Mouse (Mus musculus): ENCODE measurements around the gene Zfyve21. TPM values are rescaled to one million over a fixed set of nuclear protein-coding genes. Genes with fewer than 3 reads are reported as not detected.
A peak's percentile ranks its signal among the peaks of the same experiment; 100 is the strongest.

The Zfyve21 gene
- 73.7 and 76.6 TPM in 2 replicates for polyA plus RNA-seq (2015; fragmentation: Nextera tagmentation; extraction: Ambion mirVana)

- peak; percentile 99 for DNase-seq (ENCODE audit: low spot score)
Observed at GRCm38 (mm10) chr12:111813766-111814617, at the start of gene Zfyve21, which contains the start of gene Xrcc3. Gene Zfyve21 (plus strand): TSS chr12:111814170. Gene Xrcc3 (minus strand): TSS chr12:111813873.

- DNase-seq (ENCODE audit: low spot score) = no peak
Observed at GRCm38 (mm10) chr12:111766313-111767236, 47.4 kb upstream of the Zfyve21 start.

- DNase-seq (ENCODE audit: low spot score) = no peak
Observed at GRCm38 (mm10) chr12:111768322-111768928, 45.5 kb upstream of the Zfyve21 start.

- DNase-seq (ENCODE audit: low spot score) = peak; percentile 7
Observed at GRCm38 (mm10) chr12:111769306-111769705, 44.7 kb upstream of the Zfyve21 start.

- no peak for DNase-seq (ENCODE audit: low spot score)
Observed at GRCm38 (mm10) chr12:111769816-111770577, 44.0 kb upstream of the Zfyve21 start.

- no peak for DNase-seq (ENCODE audit: low spot score)
Observed at GRCm38 (mm10) chr12:111770651-111771050, 43.3 kb upstream of the Zfyve21 start.

- DNase-seq (ENCODE audit: low spot score) = no peak
Observed at GRCm38 (mm10) chr12:111774156-111774555, 39.8 kb upstream of the Zfyve21 start.

- DNase-seq (ENCODE audit: low spot score) = no peak
Observed at GRCm38 (mm10) chr12:111774845-111775244, 39.1 kb upstream of the Zfyve21 start.

GRCm38 (mm10) chr12:111777919-111778318 is 36.1 kb upstream of the Zfyve21 start:
- no peak for DNase-seq (ENCODE audit: low spot score)

- no peak for DNase-seq (ENCODE audit: low spot score)
Observed at GRCm38 (mm10) chr12:111779544-111779943, 34.4 kb upstream of the Zfyve21 start.

GRCm38 (mm10) chr12:111785174-111785573 is 28.8 kb upstream of the Zfyve21 start:
- DNase-seq (ENCODE audit: low spot score) = no peak

- DNase-seq (ENCODE audit: low spot score) = no peak
Observed at GRCm38 (mm10) chr12:111787015-111787414, 27.0 kb upstream of the Zfyve21 start.

GRCm38 (mm10) chr12:111790090-111790489 is 23.9 kb upstream of the Zfyve21 start:
- no peak for DNase-seq (ENCODE audit: low spot score)

- DNase-seq (ENCODE audit: low spot score) = no peak
Observed at GRCm38 (mm10) chr12:111790631-111791030, 23.3 kb upstream of the Zfyve21 start.

- DNase-seq (ENCODE audit: low spot score) = no peak
Observed at GRCm38 (mm10) chr12:111791474-111792104, 22.4 kb upstream of the Zfyve21 start.

- no peak for DNase-seq (ENCODE audit: low spot score)
Observed at GRCm38 (mm10) chr12:111794102-111794501, 19.9 kb upstream of the Zfyve21 start.

GRCm38 (mm10) chr12:111794526-111795179 is 19.3 kb upstream of the Zfyve21 start:
- no peak for DNase-seq (ENCODE audit: low spot score)

- DNase-seq (ENCODE audit: low spot score) = no peak
Observed at GRCm38 (mm10) chr12:111795180-111795895, 18.6 kb upstream of the Zfyve21 start.

GRCm38 (mm10) chr12:111797251-111797650 is 16.7 kb upstream of the Zfyve21 start:
- DNase-seq (ENCODE audit: low spot score) = no peak

Measured in thymus, postnatal 0 days (tissue).